In genomic region chr1:83389419-83389818, GRCm38 (mm10) we compare ENCODE assay signal across 18 mouse cellular contexts. TPM values are rescaled to one million over a fixed set of nuclear protein-coding genes. Genes with fewer than 3 reads are reported as not detected.
"Had no signal": no experiment of that assay in that cellular context is flagged by ENCODE, and none has a peak within 500 bp of the region (broad histone marks: within the 10 kb centered on the region; RNA-seq: fewer than 3 reads in every experiment).

No protein-coding gene starts in this region.

- DNase-seq: kidney, adult 18-20 months; kidney, postnatal 14 days; layer of hippocampus, adult 9-11 months; layer of hippocampus, postnatal 36 days; lung, adult 18-20 months; right cerebral cortex, postnatal 4 days; spleen, adult 18-20 months; thymus, adult 2 months; thymus, postnatal 36 days had no signal

- H3K27ac ChIP-seq: kidney, embryonic 15.5 days; limb, embryonic 13.5 days; liver, embryonic 14.5 days; midbrain, embryonic 13.5 days; neural tube, embryonic 15.5 days; stomach, embryonic 15.5 days had no signal

- H3K4me3 ChIP-seq: kidney, embryonic 15.5 days; limb, embryonic 13.5 days; midbrain, embryonic 13.5 days; myocyte; neural tube, embryonic 15.5 days; stomach, embryonic 15.5 days had no signal

RNA-seq across cellular contexts. Expression of gene Sphkap, which starts 18.6 kb away (rescaled TPM):
- total RNA-seq: liver, adult 2 months; megakaryocyte-erythroid progenitor cell, adult 5-6 weeks had no signal
- polyA plus RNA-seq: liver, adult 2 months; myocyte had no signal
